Mouse (Mus musculus) ES-E14 (cell line): ENCODE measurements around the gene Yipf2. TPM values are rescaled to one million over a fixed set of nuclear protein-coding genes. Genes with fewer than 3 reads are reported as not detected.

Source experiments
- DNase-seq: peaks from one replicate; pipeline ENCODE4 v3.0.0-alpha.2; 2013; ENCODE audit warnings: low read depth, low spot score
- H3K27ac ChIP-seq: 2 replicates; pipeline ENCODE4 v1.5.1; 2012; ENCODE audit warnings: low read depth, mild to moderate bottlenecking, low read length, moderate library complexity, mixed read lengths; ENCODE audit not compliant: poor library complexity, insufficient read depth, severe bottlenecking
- H3K36me3 ChIP-seq: 2 replicates; pipeline ENCODE4 v1.6.1; 2012; ENCODE audit warnings: mild to moderate bottlenecking, low read length, moderate library complexity, mixed read lengths; ENCODE audit not compliant: control insufficient read depth, poor library complexity, insufficient read depth, severe bottlenecking
- H3K4me1 ChIP-seq, 2 experiments: fragments of 150-350 bp in 1 of 2; sonication (generic) in 1 of 2; 2 replicates each; pipeline ENCODE4 v1.6.1; 2012; ENCODE audit warnings: low read length in 2 of 2, mild to moderate bottlenecking in 1 of 2, mixed read lengths in 1 of 2; ENCODE audit not compliant: control insufficient read depth in 2 of 2, insufficient read depth in 2 of 2, poor library complexity in 1 of 2
- H3K4me3 ChIP-seq, 2 experiments: fragments of 150-350 bp in 1 of 2; sonication (generic) in 1 of 2; 2 replicates each; pipeline ENCODE4 v1.5.1; 2012; ENCODE audit warnings: low read length in 2 of 2, low read depth in 1 of 2, mild to moderate bottlenecking in 1 of 2, mixed read lengths in 1 of 2; ENCODE audit not compliant: insufficient read depth in 1 of 2, poor library complexity in 1 of 2, severe bottlenecking in 1 of 2
- H3K9ac ChIP-seq: 2 replicates; pipeline ENCODE4 v1.6.1; 2012; ENCODE audit warnings: low read depth, mild to moderate bottlenecking, low read length, mixed read lengths; ENCODE audit not compliant: poor library complexity, insufficient read depth, severe bottlenecking
- H3K9me3 ChIP-seq: fragments of 150-350 bp; sonication (generic); 2 replicates; pipeline ENCODE4 v1.6.1; 2012; ENCODE audit warnings: low read depth, mild to moderate bottlenecking, low read length; ENCODE audit not compliant: control insufficient read depth, insufficient read depth
- CHD2 ChIP-seq: IDR thresholded peaks from 2 replicates; pipeline ENCODE4 v1.6.1; 2014; ENCODE audit warnings: mild to moderate bottlenecking, low read depth, low read length, inconsistent platforms
- HCFC1 ChIP-seq: IDR thresholded peaks from 2 replicates; pipeline ENCODE4 v1.6.1; 2012; ENCODE audit warnings: low read length, inconsistent platforms, borderline replicate concordance; ENCODE audit not compliant: insufficient read depth
- MAFK ChIP-seq: IDR thresholded peaks from 2 replicates; pipeline ENCODE4 v1.6.1; 2014; ENCODE audit warnings: mild to moderate bottlenecking, low read depth, low read length, inconsistent platforms; ENCODE audit not compliant: insufficient read depth
- ZC3H11A ChIP-seq: IDR thresholded peaks from 2 replicates; pipeline ENCODE4 v1.6.1; 2012; ENCODE audit warnings: low read depth, mild to moderate bottlenecking, inconsistent platforms, low read length, borderline replicate concordance
- ZNF384 ChIP-seq: IDR thresholded peaks from 2 replicates; pipeline ENCODE4 v1.6.1; 2012; ENCODE audit warnings: low read depth, low read length, inconsistent platforms
- in situ Hi-C, 2 experiments: fragments of 600-800 bp; cut with MboI; formaldehyde crosslinking; loops; one replicate each; pipeline ENCODE4 v1.15.1; 2025; ENCODE audit warnings: low sequenced_read_pairs in 2 of 2, inconsistent platforms in 1 of 2; ENCODE audit not compliant: unreplicated experiment in 2 of 2
- total RNA-seq: library from RNA; depleted of rRNA; stranded (reverse); fragments of 300-350 nt; gene quantifications from 2 replicates; pipeline ENCODE4 v1.2.3, GENCODE M21; 2012

Yipf2 gene
- total RNA-seq, 1 experiment, result 22.8 TPM

GRCm38 (mm10) chr9:21593122-21593721 is 594 bp upstream of the Yipf2 start:
- no peak overlapping the region for H3K27ac ChIP-seq
- in situ Hi-C loops, result no loop called here
- 0 out of 4 replicates have a peak, but pooled peaks cover 0 to 2% of the 10 kb centered on the region in 2 experiments for H3K4me1 ChIP-seq
- H3K9ac ChIP-seq, result peak overlapping the region; percentile 91
- no peak for TF ChIP-seq ZNF384
- no peak for TF ChIP-seq ZC3H11A
- no peak for TF ChIP-seq MAFK
- TF ChIP-seq HCFC1, result no peak
- TF ChIP-seq CHD2, result no peak
- peaks cover 19% of the 10 kb centered on the region for H3K36me3 ChIP-seq
- DNase-seq, result no peak
- no peaks in the 10 kb centered on the region for H3K9me3 ChIP-seq
- H3K4me3 ChIP-seq, result peak overlapping the region; percentile 83 to 94

GRCm38 (mm10) chr9:21591831-21592702 is 561 bp downstream of the Yipf2 start:
- peak overlapping the region; percentile 73 to 83 for H3K4me3 ChIP-seq
- H3K36me3 ChIP-seq, result peaks cover 31% of the 10 kb centered on the region
- H3K9me3 ChIP-seq, result no peaks in the 10 kb centered on the region
- peak overlapping the region; percentile 77 for H3K9ac ChIP-seq
- H3K4me1 ChIP-seq, result peaks cover 0 to 7% of the 10 kb centered on the region in 2 experiments; a peak in 1 of 4 replicates
- no peak for DNase-seq
- peak overlapping the region; percentile 17; the same call in 1 of the 2 replicates for H3K27ac ChIP-seq
- TF ChIP-seq MAFK (no peak), CHD2 (no peak), ZC3H11A (no peak), HCFC1 (no peak), ZNF384 (no peak)
- in situ Hi-C loops, result no loop called here

DNA sequence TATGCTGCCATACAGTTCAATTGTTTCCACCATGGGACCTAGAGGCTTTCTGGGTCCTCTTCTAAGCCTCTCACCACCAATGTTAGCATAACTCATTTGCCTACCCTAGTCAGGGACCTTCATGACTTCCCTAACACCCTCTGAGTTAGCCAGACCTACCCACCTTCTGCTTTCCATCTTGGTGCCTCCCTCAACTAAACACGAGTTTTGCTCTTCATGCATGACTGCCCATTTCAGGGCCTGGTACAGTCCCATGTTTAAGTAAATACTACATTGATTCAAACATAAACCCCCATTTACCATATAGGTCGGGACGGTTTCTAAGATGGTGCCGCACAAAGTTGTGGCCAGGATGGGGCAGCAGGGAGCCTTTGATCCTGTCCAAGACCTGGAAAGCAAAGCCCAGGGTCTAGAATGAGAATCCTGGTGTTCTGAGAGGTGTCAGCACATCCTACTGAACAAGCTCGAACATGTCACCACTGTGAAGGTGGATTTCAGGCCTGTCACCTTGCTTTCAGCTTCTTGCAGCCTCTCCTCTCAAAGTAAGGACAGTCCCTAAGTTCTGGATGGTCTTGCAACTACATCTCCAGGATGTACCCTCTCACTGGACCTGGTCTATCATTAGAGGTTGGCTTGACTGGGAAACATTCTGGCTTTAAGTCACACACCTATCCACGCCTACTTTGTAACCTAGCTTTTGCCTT is 1.3 kb downstream of the Yipf2 start:
- peaks cover 0 to 7% of the 10 kb centered on the region in 2 experiments; a peak in 1 of 4 replicates for H3K4me1 ChIP-seq
- no peaks in the 10 kb centered on the region for H3K9me3 ChIP-seq
- no peak overlapping the region for H3K27ac ChIP-seq
- no peak overlapping the region for H3K9ac ChIP-seq
- in situ Hi-C loops, result no loop called here
- no peak overlapping the region for H3K4me3 ChIP-seq
- peaks cover 39% of the 10 kb centered on the region for H3K36me3 ChIP-seq
- TF ChIP-seq ZNF384 (no peak), HCFC1 (no peak), MAFK (no peak), ZC3H11A (no peak), CHD2 (no peak)
- no peak for DNase-seq

- H3K4me3 ChIP-seq, result no peak overlapping the region
- H3K36me3 ChIP-seq, result peaks cover 51% of the 10 kb centered on the region
- no peak for TF ChIP-seq MAFK
- no peak for TF ChIP-seq HCFC1
- in situ Hi-C loops, result no loop called here
- H3K9ac ChIP-seq, result no peak overlapping the region
- H3K4me1 ChIP-seq, result peaks cover 0 to 7% of the 10 kb centered on the region in 2 experiments; a peak in 1 of 4 replicates
- DNase-seq, result no peak
- H3K9me3 ChIP-seq, result no peaks in the 10 kb centered on the region
- no peak overlapping the region for H3K27ac ChIP-seq
Measured at GRCm38 (mm10) chr9:21589538-21589937, 3.1 kb downstream of the Yipf2 start.
